Mouse (Mus musculus) common myeloid progenitor, adult 5-6 weeks (primary cell): ENCODE data around the gene Trim11. TPM values are rescaled to one million over a fixed set of nuclear protein-coding genes. Genes with fewer than 3 reads are reported as not detected.
A peak's percentile ranks its signal among the peaks of the same experiment; 100 is the strongest.

Source experiments
- ATAC-seq: replicated peaks from 2 replicates; pipeline ENCODE4 v1.8.0; 2016; ENCODE audit warnings: low read depth, mild to moderate bottlenecking, moderate TSS enrichment, inconsistent platforms; ENCODE audit not compliant: poor library complexity, severe bottlenecking
- total RNA-seq: library from RNA; stranded (forward); fragments of 200-1000, 187-1606 nt; gene quantifications from 2 replicates; pipeline ENCODE4 v1.2.3, GENCODE M21; 2017

Trim11 gene
- total RNA-seq, 1 experiment from 2014 or later, result 14.8 TPM

GRCm38 (mm10) chr11:58978706-58979030 lies 775 bp downstream of the Trim11 start:
- ATAC-seq, result no peak

GRCm38 (mm10) chr11:58979183-58979582 lies 1.3 kb downstream of the Trim11 start:
- ATAC-seq, result no peak

GRCm38 (mm10) chr11:58979661-58980060 lies 1.8 kb downstream of the Trim11 start:
- ATAC-seq, result 0 out of 2 replicates have a peak, but pooled peaks have one; percentile 16

DNA sequence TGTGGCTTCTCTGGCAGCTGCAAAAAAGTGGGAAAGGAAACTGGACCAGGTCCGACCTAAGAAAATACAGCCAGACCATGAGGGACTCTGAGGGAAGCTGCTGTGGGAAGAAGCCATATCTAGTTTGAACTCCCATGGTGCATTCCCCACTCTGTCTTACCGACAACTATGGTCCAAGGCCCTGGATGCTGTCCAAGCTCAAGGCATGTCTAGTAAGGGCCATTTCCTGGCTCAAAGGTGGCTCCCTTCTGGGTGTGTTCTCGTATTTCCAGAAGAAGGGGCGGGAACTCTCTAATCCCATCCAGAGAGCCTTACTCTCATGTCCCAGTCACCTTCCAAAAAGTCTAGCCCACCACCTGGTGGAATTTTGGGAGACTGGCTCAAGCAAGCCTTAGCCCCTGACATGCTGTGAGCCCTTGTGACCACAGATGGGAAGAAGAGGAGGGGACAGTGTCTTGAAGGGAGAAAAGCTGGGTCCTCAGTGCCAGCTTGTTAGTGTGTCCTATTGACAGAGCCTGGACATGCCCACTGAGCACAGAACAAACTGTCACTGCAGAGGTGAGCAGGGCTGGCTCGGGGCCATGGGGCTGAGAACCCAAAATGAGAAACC lies 2.6 kb downstream of the Trim11 start:
- ATAC-seq, result no peak

DNA sequence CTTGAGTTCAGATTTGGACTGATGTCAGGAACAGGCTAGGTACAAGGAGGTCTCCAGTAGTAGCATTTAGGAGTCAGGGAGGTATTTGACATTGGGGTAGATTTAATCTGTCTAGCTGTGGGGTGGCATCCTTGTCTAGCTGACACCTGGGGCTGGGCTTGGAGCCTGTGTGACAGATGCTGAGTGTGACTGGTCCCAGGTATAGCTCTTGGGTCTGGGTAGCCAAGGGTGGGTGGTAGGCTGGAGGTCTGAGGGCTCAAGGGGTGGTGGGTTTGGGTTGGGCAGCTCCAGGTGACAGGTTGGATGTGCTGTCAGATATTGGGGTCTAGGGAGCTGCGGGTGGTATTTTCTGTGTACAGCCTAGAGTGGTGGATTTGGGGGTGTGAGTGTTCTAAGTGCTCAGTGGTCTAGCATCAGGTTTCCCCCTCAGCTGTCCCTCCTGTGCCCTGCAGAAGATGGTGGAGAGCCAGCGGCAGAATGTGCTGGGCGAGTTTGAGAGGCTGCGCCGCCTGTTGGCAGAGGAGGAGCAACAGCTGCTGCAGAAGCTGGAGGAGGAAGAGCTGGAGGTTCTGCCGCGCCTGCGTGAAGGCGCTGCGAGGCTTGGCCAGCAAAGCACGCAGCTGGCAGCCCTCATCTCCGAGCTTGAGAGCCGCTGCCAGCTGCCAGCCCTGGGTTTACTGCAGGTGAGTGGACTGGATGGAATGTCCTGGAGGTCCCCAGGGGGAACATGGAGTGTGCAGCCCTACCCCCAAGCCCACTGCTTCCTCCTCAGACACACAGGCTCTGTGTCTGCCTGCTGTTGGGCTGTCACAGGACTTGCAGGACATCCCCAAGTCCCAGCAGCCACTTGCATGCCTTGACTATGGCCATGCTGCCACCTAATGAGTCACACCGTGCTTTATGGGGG lies 3.9 kb downstream of the Trim11 start:
- peak; percentile 45 for ATAC-seq

DNA sequence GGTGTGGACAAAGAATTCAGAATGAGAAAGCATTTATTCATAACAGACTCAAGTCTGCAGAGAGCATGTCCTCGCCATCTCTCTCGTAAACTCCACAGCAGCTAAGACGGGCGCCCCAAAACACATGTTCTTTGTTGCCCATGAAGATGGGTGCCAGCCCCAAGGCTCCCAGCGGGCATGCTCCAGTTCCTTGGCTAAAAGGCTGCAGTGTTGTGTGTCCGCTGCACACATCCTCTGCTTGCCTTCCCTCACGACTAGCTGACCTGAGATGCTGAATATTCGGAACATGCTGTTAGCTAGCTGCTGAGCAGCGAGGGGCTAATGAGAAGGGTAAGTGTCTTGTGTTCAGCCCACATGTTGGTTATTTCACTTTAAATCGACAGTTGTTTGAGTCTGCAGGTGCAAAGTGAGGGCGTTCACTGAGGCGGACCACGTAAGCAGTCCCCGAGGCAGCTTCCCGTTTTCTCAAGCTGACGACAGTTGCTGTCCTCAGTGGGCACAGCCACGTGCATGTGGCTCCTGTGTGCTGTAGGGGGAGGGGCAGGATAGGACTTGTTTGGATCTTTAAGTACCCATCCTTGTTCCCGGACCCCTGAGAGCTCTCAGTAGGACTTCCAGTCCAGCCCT lies 4.7 kb downstream of the Trim11 start:
- ATAC-seq, result peak; percentile 50

GRCm38 (mm10) chr11:58983691-58984341 lies 5.9 kb downstream of the Trim11 start:
- ATAC-seq, result no peak

GRCm38 (mm10) chr11:58984657-58985056 lies 6.8 kb downstream of the Trim11 start:
- no peak for ATAC-seq

DNA sequence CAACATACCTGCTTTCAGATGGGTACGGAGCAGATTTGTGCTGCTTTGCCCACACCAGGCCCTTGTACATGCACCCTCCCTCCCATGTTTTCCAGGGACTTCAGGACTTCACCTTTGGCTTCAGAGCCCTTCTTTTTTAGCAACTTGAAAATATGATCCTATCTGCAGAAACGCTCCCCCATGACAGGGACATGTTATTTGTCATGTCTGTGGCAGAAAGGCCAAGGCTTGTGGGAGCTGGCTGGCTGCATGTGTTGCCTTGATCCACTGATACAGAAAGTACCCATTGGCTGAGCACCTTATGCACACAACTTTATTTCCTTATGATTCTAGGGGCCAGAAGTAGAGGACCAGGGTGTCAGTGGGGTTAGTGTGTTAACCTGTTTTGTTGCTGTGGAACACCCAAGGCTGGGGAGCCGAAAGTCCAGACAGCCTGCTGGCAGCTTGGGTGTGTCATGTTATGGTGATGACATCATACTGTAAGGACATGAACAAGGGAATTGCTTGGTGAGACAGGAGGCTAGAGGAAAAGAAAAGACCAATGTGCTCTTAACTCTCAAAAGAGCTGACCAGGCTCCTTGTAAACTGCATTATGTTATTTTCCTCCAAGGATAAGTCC lies 7.5 kb downstream of the Trim11 start:
- ATAC-seq, result no peak

DNA sequence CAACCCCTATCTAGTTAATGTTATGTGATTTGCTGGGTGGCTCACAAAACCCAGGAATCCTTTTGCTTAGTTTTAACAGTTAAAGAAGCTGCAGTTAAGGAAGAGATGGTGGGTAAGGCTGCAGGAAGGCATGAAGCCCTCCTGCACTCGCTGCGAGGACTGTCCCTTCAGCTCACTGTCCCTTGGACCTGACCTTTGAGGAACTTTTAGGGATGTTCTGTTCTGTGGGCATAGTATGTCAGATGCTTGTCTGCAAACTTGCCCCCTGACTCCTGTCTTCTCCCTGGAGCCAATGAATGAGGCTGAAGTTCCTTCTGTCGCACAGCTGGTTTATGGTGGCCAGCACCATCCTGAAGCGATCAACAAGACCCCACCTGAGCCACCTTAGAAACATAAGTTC lies 11.3 kb downstream of the Trim11 start:
- no peak for ATAC-seq

GRCm38 (mm10) chr11:58990141-58990540 lies 12.2 kb downstream of the Trim11 start:
- no peak for ATAC-seq

DNA sequence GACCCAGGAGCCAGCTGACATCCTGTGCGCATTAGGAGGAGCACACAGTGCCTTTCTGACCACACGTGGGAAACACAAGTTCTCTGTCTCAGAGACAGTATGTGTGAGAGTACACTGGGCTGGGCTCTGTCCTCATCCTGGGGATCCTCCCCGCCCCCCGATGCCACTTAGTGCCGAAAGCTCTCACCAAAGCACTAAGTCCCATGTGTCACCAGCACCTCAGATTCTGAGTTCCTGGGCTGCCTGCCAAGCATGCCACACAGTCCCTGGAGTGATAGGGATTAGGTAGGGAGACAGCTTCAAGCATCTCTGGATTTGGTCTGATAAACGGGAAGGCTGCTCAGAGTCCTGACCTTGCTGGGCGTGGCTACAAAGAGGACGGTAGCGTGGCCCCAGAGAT lies 12.9 kb downstream of the Trim11 start:
- ATAC-seq, result no peak

GRCm38 (mm10) chr11:58991911-58992310 lies 14.0 kb downstream of the Trim11 start:
- ATAC-seq, result no peak

DNA sequence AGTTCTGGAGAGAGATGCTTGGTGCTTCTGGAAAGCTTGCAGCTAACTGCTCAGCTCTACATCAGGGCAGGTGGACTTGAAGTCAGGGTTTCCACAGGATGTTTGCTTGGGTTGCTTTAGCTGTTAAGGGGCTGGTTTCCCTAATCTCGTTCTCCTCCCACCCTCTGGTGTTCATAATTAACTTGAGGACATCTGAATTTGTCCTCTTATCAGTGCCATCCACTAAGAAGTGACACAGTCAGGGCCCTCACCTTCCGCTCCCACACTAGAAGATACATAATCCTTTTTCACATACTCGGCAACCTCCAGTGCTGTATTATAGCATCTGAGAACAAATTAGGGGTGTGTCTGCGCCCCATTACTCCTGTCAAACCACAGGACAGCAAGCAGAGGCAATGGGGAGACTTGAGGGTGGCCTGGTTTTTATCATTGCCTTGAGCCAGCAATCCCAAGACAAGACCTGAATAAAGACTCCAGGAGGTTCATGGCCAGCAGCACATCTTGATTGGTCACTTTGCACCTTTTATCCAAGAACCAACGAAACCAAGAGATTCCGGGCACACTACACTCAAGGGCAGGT lies 15.3 kb downstream of the Trim11 start:
- no peak for ATAC-seq

- ATAC-seq, result peak; percentile 58
Measured at GRCm38 (mm10) chr11:58994337-58994826, 16.5 kb downstream of the Trim11 start.

DNA sequence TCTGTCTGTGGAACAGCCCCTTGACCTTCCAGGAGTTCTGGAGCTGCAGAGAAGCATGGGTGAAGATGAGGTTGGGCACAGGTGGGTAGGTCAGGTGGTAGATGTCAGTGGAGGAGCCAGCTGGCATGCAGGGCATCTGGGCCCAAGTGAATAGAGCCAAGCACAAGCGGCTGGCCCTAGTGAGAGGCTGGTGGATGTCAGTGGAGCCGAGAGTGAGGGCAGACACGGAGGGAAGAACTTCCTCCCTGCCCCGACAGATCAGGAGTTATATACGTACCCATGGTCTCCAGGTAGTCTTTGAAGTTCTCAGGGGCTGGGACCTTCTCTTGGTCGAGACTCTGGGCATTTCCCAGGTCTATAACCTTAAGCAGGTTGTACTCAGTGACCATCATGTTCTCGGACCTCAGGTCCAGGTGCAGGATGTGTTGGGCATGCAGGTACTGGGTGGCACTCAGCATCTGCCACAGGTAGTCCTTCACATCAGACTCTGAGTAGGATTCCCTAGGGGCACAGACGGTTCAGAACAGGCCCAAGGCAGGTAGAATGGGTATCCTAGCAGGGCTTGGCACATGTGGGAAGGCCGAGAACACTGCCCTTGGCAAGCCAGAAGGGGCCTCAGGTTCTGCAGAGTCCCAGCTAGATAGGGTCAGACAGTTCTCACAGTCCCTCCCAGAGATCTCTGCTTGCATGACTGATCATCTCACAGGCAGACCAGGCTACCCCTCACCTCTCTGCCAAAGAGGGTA lies 17.3 kb downstream of the Trim11 start:
- ATAC-seq, result no peak

GRCm38 (mm10) chr11:58995807-58996370 lies 18.0 kb downstream of the Trim11 start:
- peak; percentile 79 for ATAC-seq

- no peak for ATAC-seq
Measured at GRCm38 (mm10) chr11:58997541-58997940, 19.6 kb downstream of the Trim11 start.

DNA sequence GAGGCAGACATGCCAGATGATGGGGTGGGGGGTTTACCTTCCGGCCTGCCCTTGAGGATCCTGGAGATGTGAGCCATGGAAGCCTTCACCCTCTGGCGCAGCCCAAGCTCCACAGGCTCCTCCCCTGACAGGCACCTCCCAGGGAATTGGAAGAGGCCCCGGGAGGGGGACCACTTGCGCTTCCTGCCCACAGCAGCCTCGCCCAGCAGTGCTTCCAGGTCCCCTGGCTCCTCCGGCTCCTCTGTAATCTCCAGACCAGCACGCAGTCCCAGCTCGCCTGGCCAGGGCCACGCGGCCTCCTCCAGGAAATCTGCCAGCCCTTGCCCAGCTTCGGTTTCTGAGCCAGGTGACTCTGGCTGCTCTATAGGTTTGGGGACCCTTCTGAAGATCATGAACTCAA lies 21.3 kb downstream of the Trim11 start:
- ATAC-seq, result no peak
